Mouse (Mus musculus) heart, postnatal 0 days (tissue): ENCODE data around the gene Fam186a. TPM values are rescaled to one million over a fixed set of nuclear protein-coding genes. Genes with fewer than 3 reads are reported as not detected.

Experiments used
- ATAC-seq: fragments of 200-750 bp; cut with Nextera tagmentation; 2 replicates; pipeline ENCODE4 v1.8.0; 2017; ENCODE audit warnings: low read depth, moderate number of reproducible peaks, moderate library complexity; ENCODE audit not compliant: insufficient read depth
- DNase-seq: peaks from one replicate; pipeline ENCODE4 v3.0.0-alpha.2; 2016; ENCODE audit warnings: low spot score
- H3K27ac ChIP-seq: fragments of 300-500 bp; sonication (generic); 2 replicates; pipeline ENCODE4 v1.5.1; 2014; ENCODE audit warnings: low read depth, mild to moderate bottlenecking
- H3K27me3 ChIP-seq: fragments of 300-500 bp; sonication (generic); 2 replicates; pipeline ENCODE4 v1.6.1; 2014; ENCODE audit warnings: low read length, mixed read lengths; ENCODE audit not compliant: control insufficient read depth, insufficient read depth
- H3K36me3 ChIP-seq: fragments of 300-500 bp; sonication (generic); replicated peaks from 2 replicates; pipeline ENCODE4 v1.6.1; 2014; ENCODE audit warnings: low read length, mixed read lengths; ENCODE audit not compliant: control insufficient read depth, insufficient read depth
- H3K4me1 ChIP-seq: fragments of 300-500 bp; sonication (generic); 2 replicates; pipeline ENCODE4 v1.6.1; 2014; ENCODE audit warnings: antibody characterized with exemption; ENCODE audit not compliant: control insufficient read depth, insufficient read depth
- H3K4me2 ChIP-seq: fragments of 300-500 bp; sonication (generic); 2 replicates; pipeline ENCODE4 v1.6.1; 2014; ENCODE audit warnings: low read depth, mild to moderate bottlenecking, low read length, moderate library complexity
- H3K4me3 ChIP-seq: fragments of 300-500 bp; sonication (generic); 2 replicates; pipeline ENCODE4 v1.5.1; 2014; ENCODE audit warnings: low read depth, low read length
- H3K9ac ChIP-seq: fragments of 300-500 bp; sonication (generic); replicated peaks from 2 replicates; pipeline ENCODE4 v1.6.1; 2014; ENCODE audit warnings: low read depth, low read length, mixed read lengths
- H3K9me3 ChIP-seq: fragments of 300-500 bp; sonication (generic); replicated peaks from 2 replicates; pipeline ENCODE4 v1.6.1; 2016; ENCODE audit warnings: low read length; ENCODE audit not compliant: control insufficient read depth
- CTCF ChIP-seq: IDR thresholded peaks from 2 replicates; pipeline ENCODE4 v1.5.1; 2016; ENCODE audit warnings: antibody characterized with exemption, control low read depth, low read depth
- EP300 ChIP-seq: IDR thresholded peaks from 2 replicates; pipeline ENCODE4 v1.6.1; 2016; ENCODE audit warnings: antibody characterized with exemption, low read depth
- WGBS: fragments of 180-500 bp; shearing (Covaris S2); extraction: QIAGEN DNeasy Blood & Tissue Kit; methylation state at CpG from one replicate; pipeline ENCODE4 v1.1.7; 2014; 5-methylcytosine and 5-hydroxymethylcytosine counted together
- polyA plus RNA-seq: library from polyadenylated mRNA; unstranded; fragments of >200 nt; fragmentation: Nextera tagmentation; extraction: Ambion mirVana; gene quantifications from 2 replicates; pipeline ENCODE4 v1.2.1, GENCODE M21; 2015
- total RNA-seq: library from RNA; depleted of rRNA; stranded (reverse); fragments of >200 nt; gene quantifications from 2 replicates; pipeline ENCODE4 v1.2.3, GENCODE M21; 2014; ENCODE audit warnings: low replicate concordance; rRNA removed

Gene Fam186a
- total and polyA plus RNA-seq, 2 experiments from 2014 or later = 0.01 TPM; not detected in 1

DNA sequence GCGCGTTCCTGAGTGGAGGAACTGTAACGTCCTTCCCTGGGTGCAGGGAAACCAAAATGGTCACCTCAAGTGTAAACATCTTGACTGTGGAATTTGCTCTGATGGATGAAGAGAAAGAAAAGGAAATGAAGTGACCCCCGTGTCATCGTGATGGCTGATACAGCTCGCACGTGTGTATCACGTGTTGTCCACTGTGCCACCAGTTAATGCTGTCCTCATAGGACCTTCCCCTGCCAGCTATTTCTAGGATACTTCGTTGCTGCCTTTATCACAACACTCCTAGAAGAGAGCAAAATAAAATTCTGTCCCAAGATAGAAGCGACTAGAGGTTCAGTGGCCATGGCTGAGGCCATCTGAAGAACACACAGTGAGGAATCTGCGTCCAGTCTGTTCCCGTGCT is 82.8 kb downstream of the Fam186a start:
- Histone ChIP-seq H3K9me3 (no peaks in the 10 kb centered on the region), H3K27me3 (no peaks in the 10 kb centered on the region), H3K4me1 (no peaks in the 10 kb centered on the region), H3K36me3 (no peaks in the 10 kb centered on the region), H3K27ac (no peak overlapping the region), H3K9ac (no peak overlapping the region), H3K4me3 (no peak overlapping the region), H3K4me2 (no peak overlapping the region)
- DNase-seq (no peak), ATAC-seq (peak; percentile 62; the same call in 1 of the 2 replicates)
- no peak for TF ChIP-seq EP300
- no peak for TF ChIP-seq CTCF
- 65% methylated on average over 12 of the region's 12 CpGs for WGBS

GRCm38 (mm10) chr15:99878541-99878940 is 88.3 kb downstream of the Fam186a start:
- H3K27me3 ChIP-seq = no peaks in the 10 kb centered on the region

GRCm38 (mm10) chr15:99875334-99875869 is 91.5 kb downstream of the Fam186a start, which contains the start of gene Lima1:
Gene Lima1 (minus strand): TSS chr15:99875456.
- Histone ChIP-seq H3K9me3 (no peaks in the 10 kb centered on the region), H3K36me3 (no peaks in the 10 kb centered on the region), H3K4me1 (peaks cover 13% of the 10 kb centered on the region; the same call in 1 of the 2 replicates), H3K4me3 (peak within 1 kb of the TSS; percentile 65), H3K27ac (peak within 1 kb of the TSS; percentile 31), H3K27me3 (no peaks in the 10 kb centered on the region), H3K9ac (peak within 1 kb of the TSS; percentile 44), H3K4me2 (peak within 1 kb of the TSS; percentile 94)
- ATAC-seq (peak; percentile 97), DNase-seq (peak; percentile 89)
- WGBS = under 1% methylated on average over 35 of the region's 38 CpGs
- TF ChIP-seq CTCF (no peak), EP300 (no peak)

More at GRCm38 (mm10) chr15:99878541-99878940, 88.3 kb downstream of the Fam186a start:
- no peak overlapping the region for H3K4me2 ChIP-seq
- TF ChIP-seq EP300 (no peak), CTCF (no peak)
- no peaks in the 10 kb centered on the region for H3K36me3 ChIP-seq
- peaks cover 13% of the 10 kb centered on the region; the same call in 1 of the 2 replicates for H3K4me1 ChIP-seq
- DNase-seq (no peak), ATAC-seq (no peak)
- H3K4me3 ChIP-seq = no peak overlapping the region
- H3K27ac ChIP-seq = no peak overlapping the region
- H3K9me3 ChIP-seq = no peaks in the 10 kb centered on the region
- no peak overlapping the region for H3K9ac ChIP-seq
- WGBS = 70% methylated on average over 5 of the region's 5 CpGs

GRCm38 (mm10) chr15:99874612-99875333 is 92.1 kb downstream of the Fam186a start:
- Histone ChIP-seq H3K36me3 (no peaks in the 10 kb centered on the region), H3K9me3 (no peaks in the 10 kb centered on the region), H3K27me3 (no peaks in the 10 kb centered on the region), H3K4me3 (peak overlapping the region; percentile 65), H3K9ac (peak overlapping the region; percentile 44), H3K4me2 (peak overlapping the region; percentile 94), H3K27ac (peak overlapping the region; percentile 31), H3K4me1 (peaks cover 13% of the 10 kb centered on the region; the same call in 1 of the 2 replicates)
- TF ChIP-seq CTCF (no peak), EP300 (no peak)
- no peak for DNase-seq
- ATAC-seq = peak; percentile 37; the same call in 1 of the 2 replicates
- 3% methylated on average over 30 of the region's 30 CpGs for WGBS

GRCm38 (mm10) chr15:99872543-99872942 is 94.3 kb downstream of the Fam186a start:
- 90% methylated on average over 3 of the region's 3 CpGs for WGBS
- TF ChIP-seq EP300 (no peak), CTCF (no peak)

More at GRCm38 (mm10) chr15:99872543-99872942, 94.3 kb downstream of the Fam186a start:
- ATAC-seq = no peak
- no peak overlapping the region for H3K9ac ChIP-seq
- H3K4me2 ChIP-seq = no peak overlapping the region
- no peaks in the 10 kb centered on the region for H3K36me3 ChIP-seq
- no peak overlapping the region for H3K4me3 ChIP-seq
- H3K9me3 ChIP-seq = no peaks in the 10 kb centered on the region
- no peaks in the 10 kb centered on the region for H3K27me3 ChIP-seq
- H3K27ac ChIP-seq = no peak overlapping the region
- DNase-seq = no peak
- H3K4me1 ChIP-seq = peaks cover 13% of the 10 kb centered on the region; the same call in 1 of the 2 replicates

Other genes starting within 250 kb of the Fam186a start
- gene Gpd1, start 249.5 kb downstream of the Fam186a start, total RNA-seq = 8.7 and 16.4 TPM in 2 replicates
- gene Gpd1, start 249.5 kb downstream of the Fam186a start, polyA plus RNA-seq = 9.0 and 9.9 TPM in 2 replicates
- gene Cox14, start 241.4 kb downstream of the Fam186a start, total RNA-seq = 94.2 and 195 TPM in 2 replicates
- gene Cox14, start 241.4 kb downstream of the Fam186a start, polyA plus RNA-seq = 341 and 358 TPM in 2 replicates
- gene Cers5, start 194.2 kb downstream of the Fam186a start, total RNA-seq = 51.6 and 58.7 TPM in 2 replicates
- 37.4 and 38.9 TPM in 2 replicates for gene Cers5, start 194.2 kb downstream of the Fam186a start, polyA plus RNA-seq
- gene Lima1, start 91.6 kb downstream of the Fam186a start, total RNA-seq = 12.7 and 15.7 TPM in 2 replicates
- 12.5 and 12.6 TPM in 2 replicates for gene Lima1, start 91.6 kb downstream of the Fam186a start, polyA plus RNA-seq
- 66.4 and 103 TPM in 2 replicates for gene Larp4, start 3.0 kb upstream of the Fam186a start, total RNA-seq
- 24.0 and 28.2 TPM in 2 replicates for gene Larp4, start 3.0 kb upstream of the Fam186a start, polyA plus RNA-seq
- gene Dip2b, start 71.6 kb upstream of the Fam186a start, total RNA-seq = 24.0 and 24.8 TPM in 2 replicates
- 8.8 and 9.7 TPM in 2 replicates for gene Dip2b, start 71.6 kb upstream of the Fam186a start, polyA plus RNA-seq